Mouse (Mus musculus): ENCODE measurements around the gene Pkd1l2.

DNA sequence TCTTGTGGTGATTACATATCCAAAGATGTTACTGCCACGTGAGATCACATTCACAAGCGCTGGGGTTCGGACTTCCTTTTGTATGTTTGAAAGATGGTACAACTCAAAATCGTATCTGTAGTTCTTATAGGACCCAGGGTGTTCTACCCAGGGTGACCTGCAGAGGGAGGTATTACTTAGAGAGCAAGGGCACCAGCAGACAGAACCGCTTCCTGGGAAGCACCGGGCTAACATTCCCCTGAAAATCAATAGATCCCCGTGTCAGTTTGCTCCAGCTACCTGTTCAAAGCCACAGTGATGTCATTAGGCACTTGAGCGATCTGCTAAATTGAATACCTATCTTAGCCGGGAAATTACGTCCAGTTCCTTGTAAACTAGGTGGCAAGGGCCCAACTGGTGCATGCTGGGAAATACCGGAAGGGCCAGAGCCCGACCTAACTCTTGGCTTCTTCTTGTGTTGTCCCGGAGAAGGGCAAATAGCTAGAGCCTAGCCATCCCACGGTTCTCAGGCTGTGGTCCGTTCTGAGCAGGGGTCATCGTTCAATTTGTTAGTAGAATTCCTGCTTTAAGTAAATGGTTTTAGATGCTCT lies 27.6 kb upstream of the Pkd1l2 start:
- peak; percentile 32; the same call in 1 of the 2 replicates for TF ChIP-seq CTCF (IDR thresholded peaks at IDR 0.05; ENCODE audit: borderline replicate concordance, insufficient read depth, low read depth, low read length)
- TF ChIP-seq POLR2A (IDR thresholded peaks at IDR 0.05; ENCODE audit: borderline replicate concordance, insufficient read depth, low read length) = no peak

All from cerebellum, adult 2 months (tissue).